In genomic region chr10:69803135-69803756, GRCm38 (mm10) we compare ENCODE assay signal across 9 mouse cellular contexts.
A peak's percentile ranks its signal among the peaks of the same experiment; 100 is the strongest.
DNase-seq lines count a peak whose midpoint lies in the region; ATAC-seq lines count a peak whose summit lies in the region.
"Had no signal": no experiment of that assay in that cellular context is flagged by ENCODE, and none has a peak within 500 bp of the region (broad histone marks: within the 10 kb centered on the region; RNA-seq: fewer than 3 reads in every experiment).

No protein-coding gene starts in this region.

- H3K27me3 ChIP-seq in kidney, embryonic 15.5 days, result no peaks in the 10 kb centered on the region

- ATAC-seq in kidney, embryonic 15.5 days (replicated peaks; ENCODE audit: low FRiP score), result no peak
- no peak for ATAC-seq in erythroblast, adult 5-6 weeks (replicated peaks; ENCODE audit: low FRiP score, poor library complexity, severe bottlenecking)

- H3K4me3 ChIP-seq in kidney, embryonic 15.5 days (replicated peaks), result no peak overlapping the region

- DNase-seq in kidney, postnatal 10 days, result peak; percentile 16
- DNase-seq in frontal cortex, postnatal 36 days (ENCODE audit: low spot score in 2 of 2), result peak; percentile 67 to 90
- DNase-seq in mesoderm, embryonic 11.5 days (ENCODE audit: low read depth, low spot score), result peak; percentile 59
- DNase-seq in right cerebral cortex, postnatal 25 days, result peak; percentile 70
- DNase-seq in heart, adult 18-20 months, result no peak
- no peak for DNase-seq in spleen, adult 18-20 months
- DNase-seq: kidney, postnatal 25 days had no signal

- H3K27ac ChIP-seq in kidney, embryonic 15.5 days, result no peak overlapping the region

- H3K4me1 ChIP-seq in kidney, embryonic 15.5 days, result no peaks in the 10 kb centered on the region

- H3K9ac ChIP-seq in kidney, embryonic 15.5 days, result no peak overlapping the region

- no peaks in the 10 kb centered on the region for H3K9me3 ChIP-seq in kidney, embryonic 15.5 days (replicated peaks)

- H3K4me2 ChIP-seq in kidney, embryonic 15.5 days, result no peak overlapping the region

- WGBS in kidney, embryonic 15.5 days, result 87% methylated on average over 14 of the region's 14 CpGs

- H3K36me3 ChIP-seq in kidney, embryonic 15.5 days, result no peaks in the 10 kb centered on the region

Comparison
In these comparisons a context has a peak if more than half of its experiments do, and no peak if none do; other contexts are left out.
1. DNase-seq: peak in kidney, postnatal 10 days (single experiment), frontal cortex, postnatal 36 days (2 of 2), mesoderm, embryonic 11.5 days (single experiment) and right cerebral cortex, postnatal 25 days (single experiment); none in heart, adult 18-20 months (0 of 2) and spleen, adult 18-20 months (0 of 2).